Mouse (Mus musculus): ENCODE results near the gene Insrr. TPM values are rescaled to one million over a fixed set of nuclear protein-coding genes. Genes with fewer than 3 reads are reported as not detected.

Insrr gene
- polyA plus RNA-seq, 1 experiment from 2014 or later, result 1.5 TPM

- H3K4me1 ChIP-seq, result peaks cover 86% of the 10 kb centered on the region
- H3K27me3 ChIP-seq, result no peaks in the 10 kb centered on the region
- no peak overlapping the region for H3K9ac ChIP-seq
- no peaks in the 10 kb centered on the region for H3K9me3 ChIP-seq (replicated peaks)
- WGBS, result 15% methylated on average over 13 of the region's 15 CpGs
- peak overlapping the region; percentile 22 for H3K4me3 ChIP-seq (replicated peaks)
- peak overlapping the region; percentile 67 for H3K4me2 ChIP-seq
- H3K27ac ChIP-seq, result peak overlapping the region; percentile 95
- peak; percentile 57 for ATAC-seq (replicated peaks; ENCODE audit: low FRiP score)
- peaks cover 16% of the 10 kb centered on the region for H3K36me3 ChIP-seq
Measured at GRCm38 (mm10) chr3:87763683-87764289, 33.0 kb upstream of the Insrr start.

GRCm38 (mm10) chr3:87764506-87764905, 32.2 kb upstream of the Insrr start:
- H3K9ac ChIP-seq, result no peak overlapping the region
- H3K9me3 ChIP-seq (replicated peaks), result no peaks in the 10 kb centered on the region
- H3K27me3 ChIP-seq, result no peaks in the 10 kb centered on the region
- peaks cover 9% of the 10 kb centered on the region for H3K36me3 ChIP-seq
- peak overlapping the region; percentile 95 for H3K27ac ChIP-seq
- H3K4me2 ChIP-seq, result peak overlapping the region; percentile 67
- WGBS, result 14% methylated on average over 10 of the region's 10 CpGs
- ATAC-seq (replicated peaks; ENCODE audit: low FRiP score), result no peak
- H3K4me3 ChIP-seq (replicated peaks), result peak overlapping the region; percentile 22
- H3K4me1 ChIP-seq, result peaks cover 83% of the 10 kb centered on the region

- peaks cover 80% of the 10 kb centered on the region for H3K4me1 ChIP-seq
- peak; percentile 20; the same call in 1 of the 2 replicates for ATAC-seq (replicated peaks; ENCODE audit: low FRiP score)
- no peak overlapping the region for H3K9ac ChIP-seq
- peak overlapping the region; percentile 95 for H3K27ac ChIP-seq
- peaks cover 4% of the 10 kb centered on the region; the same call in 1 of the 2 replicates for H3K36me3 ChIP-seq
- H3K9me3 ChIP-seq (replicated peaks), result no peaks in the 10 kb centered on the region
- WGBS, result 20% methylated on average over 10 of the region's 10 CpGs
- peak overlapping the region; percentile 67 for H3K4me2 ChIP-seq
- no peaks in the 10 kb centered on the region for H3K27me3 ChIP-seq
- peak overlapping the region; percentile 22 for H3K4me3 ChIP-seq (replicated peaks)
Measured at GRCm38 (mm10) chr3:87765091-87765490, 31.7 kb upstream of the Insrr start.

- Histone ChIP-seq H3K36me3 (peaks cover 3% of the 10 kb centered on the region; the same call in 1 of the 2 replicates), H3K9ac (no peak overlapping the region), H3K4me3 (replicated peaks) (peak overlapping the region; percentile 22)
Measured at GRCm38 (mm10) chr3:87765631-87766283, 31.0 kb upstream of the Insrr start.

GRCm38 (mm10) chr3:87766284-87766667, 30.5 kb upstream of the Insrr start:
- Histone ChIP-seq H3K27me3 (no peaks in the 10 kb centered on the region), H3K4me1 (peaks cover 87% of the 10 kb centered on the region), H3K4me2 (peak overlapping the region; percentile 67), H3K9me3 (replicated peaks) (no peaks in the 10 kb centered on the region), H3K4me3 (replicated peaks) (0 out of 2 replicates have a peak overlapping the region, but pooled peaks have one; percentile 22), H3K36me3 (peaks cover 3% of the 10 kb centered on the region; the same call in 1 of the 2 replicates), H3K27ac (peak overlapping the region; percentile 95), H3K9ac (no peak overlapping the region)
- WGBS, result 82% methylated on average over 3 of the region's 3 CpGs
- no peak for ATAC-seq (replicated peaks; ENCODE audit: low FRiP score)

More at GRCm38 (mm10) chr3:87765631-87766283, 31.0 kb upstream of the Insrr start:
- peaks cover 85% of the 10 kb centered on the region for H3K4me1 ChIP-seq
- WGBS, result 62% methylated on average over 5 of the region's 5 CpGs
- peak overlapping the region; percentile 67 for H3K4me2 ChIP-seq
- no peak for ATAC-seq (replicated peaks; ENCODE audit: low FRiP score)
- H3K27me3 ChIP-seq, result no peaks in the 10 kb centered on the region
- peak overlapping the region; percentile 95 for H3K27ac ChIP-seq
- no peaks in the 10 kb centered on the region for H3K9me3 ChIP-seq (replicated peaks)

- Histone ChIP-seq H3K27ac (peak overlapping the region; percentile 88), H3K9me3 (replicated peaks) (no peaks in the 10 kb centered on the region), H3K4me1 (peaks cover 85% of the 10 kb centered on the region), H3K27me3 (no peaks in the 10 kb centered on the region), H3K4me2 (peak overlapping the region; percentile 67), H3K9ac (peak overlapping the region; percentile 56), H3K36me3 (no peaks in the 10 kb centered on the region), H3K4me3 (replicated peaks) (peak overlapping the region; percentile 51)
- WGBS, result 32% methylated on average over 8 of the region's 8 CpGs
- peak; percentile 47; the same call in 1 of the 2 replicates for ATAC-seq (replicated peaks; ENCODE audit: low FRiP score)
Measured at GRCm38 (mm10) chr3:87767764-87768163, 29.0 kb upstream of the Insrr start.

- Histone ChIP-seq H3K4me2 (peak overlapping the region; percentile 67), H3K4me3 (replicated peaks) (peak overlapping the region; percentile 51), H3K27me3 (no peaks in the 10 kb centered on the region), H3K9me3 (replicated peaks) (no peaks in the 10 kb centered on the region), H3K4me1 (peaks cover 79% of the 10 kb centered on the region), H3K36me3 (no peaks in the 10 kb centered on the region), H3K27ac (peak overlapping the region; percentile 88), H3K9ac (peak overlapping the region; percentile 56)
- WGBS, result 30% methylated on average over 6 of the region's 6 CpGs
- ATAC-seq (replicated peaks; ENCODE audit: low FRiP score), result no peak
Measured at GRCm38 (mm10) chr3:87768431-87768830, 28.3 kb upstream of the Insrr start.

GRCm38 (mm10) chr3:87768844-87769243, 27.9 kb upstream of the Insrr start:
- H3K36me3 ChIP-seq, result no peaks in the 10 kb centered on the region
- peak; percentile 71 for ATAC-seq (replicated peaks; ENCODE audit: low FRiP score)
- peak overlapping the region; percentile 56 for H3K9ac ChIP-seq
- H3K4me1 ChIP-seq, result peaks cover 75% of the 10 kb centered on the region
- peak overlapping the region; percentile 51 for H3K4me3 ChIP-seq (replicated peaks)
- peak overlapping the region; percentile 67 for H3K4me2 ChIP-seq
- no peaks in the 10 kb centered on the region for H3K9me3 ChIP-seq (replicated peaks)
- H3K27me3 ChIP-seq, result no peaks in the 10 kb centered on the region
- peak overlapping the region; percentile 88 for H3K27ac ChIP-seq
- under 1% methylated on average over 37 of the region's 37 CpGs for WGBS

GRCm38 (mm10) chr3:87769506-87769905, 27.2 kb upstream of the Insrr start:
- no peak overlapping the region for H3K9ac ChIP-seq
- WGBS, result 79% methylated on average over 8 of the region's 8 CpGs

GRCm38 (mm10) chr3:87770280-87770679, 26.5 kb upstream of the Insrr start:
- no peak overlapping the region for H3K4me3 ChIP-seq (replicated peaks)
- no peaks in the 10 kb centered on the region for H3K27me3 ChIP-seq
- 0% methylated on average over 4 of the region's 4 CpGs for WGBS
- peaks cover 61% of the 10 kb centered on the region for H3K4me1 ChIP-seq
- H3K9ac ChIP-seq, result no peak overlapping the region
- no peak for ATAC-seq (replicated peaks; ENCODE audit: low FRiP score)
- no peak overlapping the region for H3K4me2 ChIP-seq
- H3K27ac ChIP-seq, result no peak overlapping the region
- no peaks in the 10 kb centered on the region for H3K9me3 ChIP-seq (replicated peaks)
- H3K36me3 ChIP-seq, result no peaks in the 10 kb centered on the region

More at GRCm38 (mm10) chr3:87769506-87769905, 27.2 kb upstream of the Insrr start:
- Histone ChIP-seq H3K9me3 (replicated peaks) (no peaks in the 10 kb centered on the region), H3K4me2 (no peak overlapping the region), H3K27me3 (no peaks in the 10 kb centered on the region), H3K27ac (no peak overlapping the region), H3K36me3 (no peaks in the 10 kb centered on the region), H3K4me1 (peaks cover 68% of the 10 kb centered on the region), H3K4me3 (replicated peaks) (no peak overlapping the region)
- ATAC-seq (replicated peaks; ENCODE audit: low FRiP score), result no peak

- ATAC-seq (replicated peaks; ENCODE audit: low FRiP score), result peak; percentile 30; the same call in 1 of the 2 replicates
- 32% methylated on average over 6 of the region's 6 CpGs for WGBS
- Histone ChIP-seq H3K4me1 (peaks cover 53% of the 10 kb centered on the region), H3K36me3 (no peaks in the 10 kb centered on the region), H3K27me3 (no peaks in the 10 kb centered on the region), H3K4me2 (peak overlapping the region; percentile 14; the same call in 1 of the 2 replicates), H3K4me3 (replicated peaks) (no peak overlapping the region), H3K9me3 (replicated peaks) (no peaks in the 10 kb centered on the region), H3K9ac (no peak overlapping the region), H3K27ac (0 out of 2 replicates have a peak overlapping the region, but pooled peaks have one; percentile 25)
Measured at GRCm38 (mm10) chr3:87771088-87771487, 25.7 kb upstream of the Insrr start.

- Histone ChIP-seq H3K36me3 (no peaks in the 10 kb centered on the region), H3K9me3 (replicated peaks) (no peaks in the 10 kb centered on the region), H3K27ac (no peak overlapping the region), H3K4me1 (peaks cover 19% of the 10 kb centered on the region), H3K27me3 (peaks cover 39% of the 10 kb centered on the region), H3K4me2 (peak overlapping the region; percentile 24), H3K9ac (no peak overlapping the region), H3K4me3 (replicated peaks) (no peak overlapping the region)
- no peak for ATAC-seq (replicated peaks; ENCODE audit: low FRiP score)
- 44% methylated on average over 23 of the region's 23 CpGs for WGBS
Measured at GRCm38 (mm10) chr3:87778283-87778682, 18.5 kb upstream of the Insrr start.

Measured in kidney, embryonic 15.5 days (tissue).